ENCODE assay signal across 21 mouse cellular contexts in genomic region chr2:68080872-68081280, GRCm38 (mm10).
A peak's percentile ranks its signal among the peaks of the same experiment; 100 is the strongest.
DNase-seq lines count a peak whose midpoint lies in the region; ATAC-seq and TF ChIP-seq lines count a peak whose summit lies in the region.
"Had no signal": no experiment of that assay in that cellular context is flagged by ENCODE, and none has a peak within 500 bp of the region (broad histone marks: within the 10 kb centered on the region; RNA-seq: fewer than 3 reads in every experiment).

No protein-coding gene starts in this region.

- DNase-seq in forebrain, embryonic 10.5 days (ENCODE audit: extremely low spot score, low spot score): no peak
- DNase-seq in midbrain, embryonic 11.5 days (ENCODE audit: low spot score, missing footprints): peak; percentile 17
- DNase-seq in midbrain, postnatal 0 days (ENCODE audit: low spot score): no peak
- DNase-seq in brain, embryonic 14.5 days (ENCODE audit: low read depth): peak; percentile 65
- peak; percentile 45 for DNase-seq in telencephalon, adult 2 months (ENCODE audit: low read depth, low spot score)
- no peak for DNase-seq in layer of hippocampus, postnatal 36 days
- DNase-seq: adrenal gland, postnatal 36 days; cerebellum, adult 8-10 months; heart, postnatal 4 days; lung, adult 2 months; lung, postnatal 14 days; right cerebral cortex, postnatal 14 days had no signal

- H3K9ac ChIP-seq in forebrain, embryonic 13.5 days: no peak overlapping the region
- no peak overlapping the region for H3K9ac ChIP-seq in midbrain, embryonic 11.5 days (ENCODE audit: low read length)
- no peak overlapping the region for H3K9ac ChIP-seq in midbrain, postnatal 0 days (replicated peaks; ENCODE audit: low read length, poor library complexity, severe bottlenecking)
- H3K9ac ChIP-seq: heart, embryonic 15.5 days; intestine, embryonic 15.5 days; kidney, embryonic 15.5 days; limb, embryonic 13.5 days; liver, embryonic 12.5 days had no signal

- H3K4me3 ChIP-seq in forebrain, embryonic 13.5 days: no peak overlapping the region
- no peak overlapping the region for H3K4me3 ChIP-seq in forebrain, embryonic 10.5 days
- H3K4me3 ChIP-seq in midbrain, embryonic 11.5 days (ENCODE audit: low read depth, low read length): no peak overlapping the region
- H3K4me3 ChIP-seq in midbrain, postnatal 0 days (ENCODE audit: low read depth, low read length): no peak overlapping the region
- H3K4me3 ChIP-seq: heart, embryonic 15.5 days; intestine, embryonic 15.5 days; kidney, embryonic 15.5 days; limb, embryonic 13.5 days; liver, embryonic 12.5 days had no signal

- H3K27ac ChIP-seq in forebrain, embryonic 13.5 days: no peak overlapping the region
- H3K27ac ChIP-seq in forebrain, embryonic 10.5 days: no peak overlapping the region
- no peak overlapping the region for H3K27ac ChIP-seq in midbrain, embryonic 11.5 days (ENCODE audit: low read depth, low read length)
- H3K27ac ChIP-seq in midbrain, postnatal 0 days (ENCODE audit: low read depth, low read length): no peak overlapping the region
- H3K27ac ChIP-seq: heart, embryonic 15.5 days; intestine, embryonic 15.5 days; kidney, embryonic 15.5 days; limb, embryonic 13.5 days; liver, embryonic 12.5 days; stomach, postnatal 0 days had no signal

- TF ChIP-seq POLR2A in brain, embryonic 14.5 days (IDR thresholded peaks at IDR 0.05; ENCODE audit: borderline replicate concordance, extremely low read depth, insufficient read depth, insufficient read length, poor library complexity, severe bottlenecking): no peak

- peak; percentile 66 for ATAC-seq in forebrain, embryonic 13.5 days
- no peak for ATAC-seq in midbrain, embryonic 11.5 days (ENCODE audit: low FRiP score)
- no peak for ATAC-seq in midbrain, postnatal 0 days (ENCODE audit: low FRiP score)
- ATAC-seq: hindbrain, embryonic 16.5 days; intestine, embryonic 15.5 days; liver, embryonic 12.5 days; Patski had no signal

- peaks cover 9% of the 10 kb centered on the region; the same call in 1 of the 2 replicates for H3K4me1 ChIP-seq in forebrain, embryonic 13.5 days
- H3K4me1 ChIP-seq in forebrain, embryonic 10.5 days: peaks cover 9% of the 10 kb centered on the region
- no peaks in the 10 kb centered on the region for H3K4me1 ChIP-seq in midbrain, embryonic 11.5 days (ENCODE audit: control insufficient read depth, insufficient read depth, low read length)
- H3K4me1 ChIP-seq in midbrain, postnatal 0 days (ENCODE audit: insufficient read depth, low read length): no peaks in the 10 kb centered on the region
- H3K4me1 ChIP-seq: heart, embryonic 15.5 days; intestine, embryonic 15.5 days; limb, embryonic 13.5 days; liver, embryonic 12.5 days had no signal

- TF ChIP-seq CTCF in midbrain, postnatal 0 days (IDR thresholded peaks at IDR 0.05): no peak
- TF ChIP-seq CTCF in brain, embryonic 14.5 days (IDR thresholded peaks at IDR 0.05; ENCODE audit: borderline replicate concordance, extremely low read depth, insufficient read depth, insufficient read length): no peak

- H3K4me2 ChIP-seq in forebrain, embryonic 13.5 days: no peak overlapping the region
- no peak overlapping the region for H3K4me2 ChIP-seq in midbrain, embryonic 11.5 days
- H3K4me2 ChIP-seq in midbrain, postnatal 0 days (ENCODE audit: low read depth, low read length, poor library complexity, severe bottlenecking): no peak overlapping the region
- H3K4me2 ChIP-seq: heart, embryonic 15.5 days; intestine, embryonic 15.5 days; kidney, embryonic 15.5 days; limb, embryonic 13.5 days; liver, embryonic 12.5 days had no signal

- no peaks in the 10 kb centered on the region for H3K9me3 ChIP-seq in forebrain, embryonic 13.5 days (replicated peaks)
- no peaks in the 10 kb centered on the region for H3K9me3 ChIP-seq in forebrain, embryonic 10.5 days
- H3K9me3 ChIP-seq in midbrain, embryonic 11.5 days (ENCODE audit: control insufficient read depth, low read length): no peaks in the 10 kb centered on the region
- no peaks in the 10 kb centered on the region for H3K9me3 ChIP-seq in midbrain, postnatal 0 days (ENCODE audit: low read length)
- H3K9me3 ChIP-seq: heart, embryonic 15.5 days; intestine, embryonic 15.5 days; kidney, embryonic 15.5 days; limb, embryonic 13.5 days; liver, embryonic 12.5 days had no signal

- H3K27me3 ChIP-seq in forebrain, embryonic 13.5 days: no peaks in the 10 kb centered on the region
- H3K27me3 ChIP-seq in forebrain, embryonic 10.5 days (ENCODE audit: poor library complexity, severe bottlenecking): no peaks in the 10 kb centered on the region
- H3K27me3 ChIP-seq in midbrain, embryonic 11.5 days (ENCODE audit: control insufficient read depth, insufficient read depth, low read length): no peaks in the 10 kb centered on the region
- no peaks in the 10 kb centered on the region for H3K27me3 ChIP-seq in midbrain, postnatal 0 days (ENCODE audit: insufficient read depth, low read length)
- H3K27me3 ChIP-seq: heart, embryonic 15.5 days; intestine, embryonic 15.5 days; kidney, embryonic 15.5 days; limb, embryonic 13.5 days; liver, embryonic 12.5 days; Patski had no signal

- H3K36me3 ChIP-seq in forebrain, embryonic 13.5 days (ENCODE audit: poor library complexity, severe bottlenecking): no peaks in the 10 kb centered on the region
- no peaks in the 10 kb centered on the region for H3K36me3 ChIP-seq in forebrain, embryonic 10.5 days (replicated peaks)
- no peaks in the 10 kb centered on the region for H3K36me3 ChIP-seq in midbrain, embryonic 11.5 days (ENCODE audit: control insufficient read depth, insufficient read depth, low read length)
- no peaks in the 10 kb centered on the region for H3K36me3 ChIP-seq in midbrain, postnatal 0 days (ENCODE audit: insufficient read depth, low read length)
- H3K36me3 ChIP-seq: heart, embryonic 15.5 days; intestine, embryonic 15.5 days; kidney, embryonic 15.5 days; limb, embryonic 13.5 days; liver, embryonic 12.5 days had no signal

Comparison
In these comparisons a context has a peak if more than half of its experiments do, and no peak if none do; other contexts are left out.
1. DNase-seq: peak in midbrain, embryonic 11.5 days (single experiment), brain, embryonic 14.5 days (single experiment) and telencephalon, adult 2 months (single experiment); none in forebrain, embryonic 10.5 days (single experiment), midbrain, postnatal 0 days (single experiment) and layer of hippocampus, postnatal 36 days (0 of 2).